Mouse (Mus musculus): ENCODE results near the gene Rabepk.

DNA sequence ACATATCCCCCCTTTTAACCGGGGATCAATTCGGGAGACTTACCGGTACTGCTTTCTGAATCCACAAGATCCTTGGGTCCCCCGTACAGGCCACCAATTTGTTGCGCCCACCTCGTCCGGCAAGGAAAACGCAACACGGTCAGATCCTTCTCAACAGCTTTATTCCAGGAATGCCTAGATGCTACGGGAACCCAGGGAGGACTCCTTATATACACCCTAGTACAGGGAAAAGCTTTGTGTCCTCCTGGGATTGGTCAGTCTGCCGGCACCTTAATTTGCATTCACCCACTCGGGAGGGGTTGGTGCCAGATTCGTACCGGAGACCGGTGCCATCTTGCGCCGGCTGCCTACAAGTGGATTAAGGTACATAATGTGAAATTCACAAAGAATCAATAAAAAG, 33.9 kb upstream of the Rabepk start:
- no peak for TF ChIP-seq CTCF (IDR thresholded peaks at IDR 0.05; ENCODE audit: borderline replicate concordance, extremely low read depth, insufficient read depth, insufficient read length)
- TF ChIP-seq POLR2A (IDR thresholded peaks at IDR 0.05; ENCODE audit: borderline replicate concordance, extremely low read depth, insufficient read depth, insufficient read length, poor library complexity, severe bottlenecking), result no peak
